Mouse (Mus musculus) cerebellum, postnatal 4 days (tissue): ENCODE data around the gene Mrpl58.
"Not testable (repeated sequence)": the region's sequence is repeated elsewhere in the genome, so short reads cannot be mapped to it uniquely, and the experiment has no call there.

Experiments used
- DNase-seq, 2 experiments: peaks; one replicate each; pipeline ENCODE4 v3.0.0; 2022; ENCODE audit warnings: low spot score in 2 of 2, mixed read lengths in 1 of 2

Mrpl58 gene

DNA sequence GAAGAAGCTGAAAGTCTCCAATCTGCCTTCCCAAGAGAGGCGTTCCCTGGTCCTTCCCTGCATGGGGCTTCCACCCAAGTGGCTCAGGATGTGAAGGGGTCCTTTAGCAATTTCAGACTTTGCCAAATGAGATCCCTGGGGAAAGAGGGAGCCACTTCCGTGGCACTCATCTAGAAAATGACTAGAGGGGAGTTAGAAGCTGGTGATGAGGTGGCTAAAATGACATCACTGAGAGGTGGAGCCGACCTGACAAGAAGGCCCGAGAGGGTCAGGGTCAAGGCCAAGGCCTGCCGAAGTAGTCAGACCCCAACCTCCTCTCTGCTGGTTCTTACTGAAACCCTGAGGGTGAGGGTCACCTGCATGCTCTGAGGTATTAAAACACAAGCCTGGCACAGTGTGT, 20.7 kb upstream of the Mrpl58 start:
- DNase-seq: no peak

DNA sequence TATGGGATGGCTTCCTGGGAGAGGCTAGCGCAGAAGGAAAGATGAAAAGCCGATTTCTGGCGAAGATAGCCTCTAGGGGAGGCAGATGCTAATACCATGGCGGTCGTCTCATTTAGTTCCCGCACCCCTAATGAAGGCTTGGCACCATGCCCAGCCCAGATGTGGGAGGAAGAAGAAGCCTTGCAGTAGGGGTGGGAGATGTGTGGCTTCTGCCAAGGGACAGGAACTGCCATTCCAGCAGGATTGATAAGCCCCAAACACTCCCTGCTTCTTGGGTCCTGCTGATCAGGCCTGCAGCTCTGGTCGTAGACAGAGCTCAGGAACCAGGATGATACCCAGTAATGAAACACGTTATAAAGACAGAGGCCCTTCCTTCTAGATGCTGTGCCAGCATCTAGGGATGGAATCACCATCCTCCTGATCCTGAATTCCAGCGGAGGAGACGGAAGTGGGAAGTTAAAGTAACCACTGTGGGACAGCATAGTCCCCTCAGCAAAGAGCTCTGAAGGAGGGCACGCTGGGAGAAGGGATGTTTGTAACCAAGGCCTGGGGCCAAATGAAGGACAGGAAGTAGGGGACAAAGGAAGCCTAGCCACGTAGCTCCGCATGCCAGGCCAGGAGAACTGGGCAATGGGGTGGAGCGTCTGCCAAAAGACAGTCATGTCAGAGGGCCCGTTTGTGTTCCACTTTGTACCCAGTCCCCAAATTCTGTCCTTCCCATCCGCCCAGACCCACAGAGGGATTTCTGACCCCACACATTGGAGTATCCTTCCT, 19.7 kb upstream of the Mrpl58 start:
- DNase-seq: peak in 1 of 2 experiments; percentile 42

DNA sequence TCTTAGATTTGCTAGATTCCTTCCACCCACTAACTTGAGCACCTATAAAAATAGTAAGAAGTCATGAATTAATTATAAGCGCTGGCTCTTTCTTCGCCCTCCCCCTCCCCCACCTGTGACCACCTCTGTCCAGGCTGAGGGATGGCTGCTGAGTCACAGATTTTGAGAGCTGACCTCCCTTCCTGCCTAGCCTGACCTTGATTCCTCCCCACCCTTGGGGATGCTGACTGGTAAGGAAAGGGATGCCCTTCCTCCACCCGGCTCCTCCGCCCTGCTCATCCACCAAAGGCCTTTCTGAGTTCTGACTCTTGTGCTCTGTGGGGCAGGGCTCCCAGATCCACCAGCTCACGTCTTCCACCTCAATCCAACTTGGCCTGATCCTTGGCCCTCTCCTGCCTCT, 19.0 kb upstream of the Mrpl58 start:
- DNase-seq: no peak

DNA sequence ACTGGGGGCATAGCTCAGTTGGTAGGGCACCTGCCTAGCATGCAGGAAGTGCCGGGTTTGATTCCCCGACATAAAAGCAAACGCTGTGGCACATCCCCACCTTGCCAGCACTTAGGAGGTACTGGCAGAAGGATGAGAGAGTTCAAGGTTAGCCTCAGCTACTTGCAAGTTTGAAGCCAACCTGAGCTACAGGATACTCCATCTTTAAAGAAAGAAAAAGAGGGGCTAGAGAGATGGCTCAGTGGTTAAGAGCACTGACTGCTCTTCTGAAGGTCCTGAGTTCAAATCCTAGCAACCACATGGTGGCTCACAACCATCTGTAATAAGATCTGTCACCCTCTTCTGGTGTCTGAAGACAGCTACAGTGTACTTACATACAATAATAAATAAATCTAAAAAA, 16.7 kb upstream of the Mrpl58 start:
- DNase-seq: not testable (repeated sequence)

DNA sequence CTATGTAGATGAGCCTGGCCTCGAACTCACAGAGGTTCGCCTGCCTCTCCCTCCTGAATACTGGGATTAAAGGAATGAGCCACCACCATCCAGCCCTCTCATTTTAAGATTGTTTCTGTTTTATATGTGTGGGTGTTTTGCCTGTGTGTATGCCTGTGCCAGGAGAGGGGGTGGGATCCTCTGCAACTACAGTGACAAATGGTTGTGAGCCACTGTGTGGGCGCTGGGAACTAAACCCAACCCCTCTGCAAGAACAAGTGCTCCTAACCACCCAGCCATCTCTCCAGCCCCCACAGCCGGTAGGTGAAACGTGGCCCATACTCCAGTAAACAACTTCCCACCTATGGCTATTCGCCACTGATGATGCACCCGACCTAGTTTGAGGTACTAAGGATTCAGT, 12.2 kb upstream of the Mrpl58 start:
- no peak for DNase-seq

DNA sequence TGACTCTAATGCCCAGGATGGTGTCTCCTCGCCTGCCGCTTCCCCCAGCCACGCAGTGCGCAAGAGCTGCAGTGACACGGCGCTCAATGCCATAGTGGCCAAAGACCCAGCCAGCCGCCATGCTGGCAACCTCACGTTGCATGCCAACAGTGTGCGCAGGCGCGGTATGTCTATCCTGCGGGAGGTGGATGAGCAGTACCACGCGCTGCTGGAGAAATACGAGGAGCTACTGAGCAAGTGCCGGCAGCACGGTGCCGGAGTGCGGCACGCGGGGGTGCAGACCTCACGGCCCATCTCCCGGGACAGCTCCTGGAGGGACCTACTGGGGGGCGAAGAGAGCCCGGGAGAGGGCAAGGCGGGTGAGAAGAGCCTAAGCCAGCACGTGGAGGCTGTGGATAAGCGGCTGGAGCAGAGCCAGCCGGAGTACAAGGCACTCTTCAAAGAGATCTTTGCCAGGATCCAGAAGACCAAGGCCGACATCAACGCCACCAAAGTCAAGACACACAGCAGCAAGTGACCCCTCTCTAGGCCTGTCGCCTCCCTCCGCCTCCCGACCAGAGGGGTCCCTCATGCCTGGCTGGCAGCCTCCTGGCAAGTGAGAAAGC, 9.7 kb upstream of the Mrpl58 start:
- no peak for DNase-seq

DNA sequence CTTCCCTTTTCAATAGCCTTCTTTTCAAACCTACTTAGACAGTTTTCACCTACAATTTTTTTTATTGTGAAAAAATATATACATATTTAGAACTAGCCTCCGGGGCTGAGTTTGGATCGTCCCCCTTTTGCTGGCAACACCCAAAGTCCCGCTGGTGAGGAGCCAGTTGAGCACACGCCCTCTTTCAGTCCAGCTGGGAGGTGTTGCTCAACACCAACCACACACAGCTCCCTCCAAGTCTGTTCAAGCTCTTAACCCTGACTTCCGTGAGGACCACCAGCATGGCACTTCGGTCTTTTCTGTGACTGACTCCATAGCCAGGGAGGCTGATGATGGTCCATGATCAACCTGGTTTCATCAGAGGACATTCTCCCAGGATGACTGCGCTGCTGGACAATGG, 5.5 kb upstream of the Mrpl58 start:
- no peak for DNase-seq

DNA sequence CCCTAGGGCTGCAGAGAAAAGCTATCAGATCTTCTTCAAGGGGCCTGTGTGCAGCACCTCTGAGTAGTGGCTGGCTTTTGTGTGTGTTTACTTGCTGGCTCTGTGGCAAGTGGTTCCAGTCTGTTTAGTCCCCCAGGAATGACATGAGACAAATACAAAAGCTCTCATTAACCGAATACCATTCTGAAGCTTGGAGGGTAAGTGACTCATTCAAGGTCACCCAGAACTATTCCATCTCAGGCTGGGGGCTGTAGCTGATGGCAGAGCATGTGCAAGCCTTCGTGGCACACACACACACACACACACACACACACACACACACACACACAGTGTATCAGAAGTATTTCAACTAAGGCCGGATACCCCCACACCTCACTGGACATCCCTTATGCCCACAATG, 3.4 kb upstream of the Mrpl58 start:
- DNase-seq: no peak

DNA sequence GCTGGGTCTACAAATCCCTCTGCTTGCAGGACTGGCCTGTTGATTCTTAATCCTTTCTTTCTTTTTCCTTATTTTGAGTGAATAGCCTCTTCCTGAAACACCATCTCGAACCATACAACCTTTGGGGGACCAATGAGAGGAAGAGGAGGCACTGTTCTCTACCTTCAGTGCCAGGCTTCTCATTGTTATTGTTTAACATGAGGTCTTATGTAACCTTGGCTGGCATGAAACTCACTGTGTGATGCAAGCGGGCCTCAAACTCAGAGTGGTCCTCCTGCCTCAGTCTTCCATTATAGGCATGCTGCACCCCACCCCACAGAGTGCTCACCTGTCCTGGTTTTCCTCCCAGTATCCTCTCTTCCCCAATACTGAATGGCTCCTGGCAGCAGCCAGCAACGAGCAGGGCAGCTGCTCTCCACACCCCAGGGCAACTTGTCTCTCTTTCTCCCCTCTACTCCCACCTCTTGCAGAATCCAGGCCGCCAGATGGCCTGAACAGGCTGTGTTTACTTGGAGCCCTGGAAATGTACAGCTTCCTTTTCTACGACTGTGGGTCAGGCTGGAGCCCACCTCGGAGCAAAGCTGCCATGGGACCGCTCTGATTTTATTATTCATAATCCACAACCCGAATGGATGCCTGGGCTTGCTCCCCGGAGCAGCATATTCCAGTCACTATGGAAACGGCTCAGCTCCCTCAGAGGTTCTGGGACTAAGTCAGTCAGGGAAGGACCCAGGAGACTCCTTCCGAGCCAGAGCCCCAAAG, 2.7 kb upstream of the Mrpl58 start:
- peak in 1 of 2 experiments; percentile 55 for DNase-seq

DNA sequence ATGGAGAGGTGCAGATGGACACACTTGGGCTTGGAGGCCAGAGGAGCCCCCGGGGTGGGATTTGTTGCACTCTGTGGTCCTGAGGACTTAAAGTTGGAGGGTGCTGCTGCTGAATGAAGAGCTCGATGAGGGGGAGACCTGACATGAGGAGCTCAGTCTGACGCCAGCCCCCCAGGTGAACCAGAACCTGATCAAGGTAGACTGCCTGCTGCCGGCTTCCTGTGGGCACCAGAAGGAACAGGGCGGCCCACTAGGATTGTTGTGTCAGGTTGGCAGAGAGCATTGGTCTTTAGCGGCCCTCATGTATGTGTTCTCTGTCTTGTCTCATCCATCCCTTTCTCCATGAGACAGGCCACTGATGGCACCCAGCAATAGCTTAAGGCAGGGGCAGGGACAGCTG, 2.2 kb downstream of the Mrpl58 start:
- no peak for DNase-seq

DNA sequence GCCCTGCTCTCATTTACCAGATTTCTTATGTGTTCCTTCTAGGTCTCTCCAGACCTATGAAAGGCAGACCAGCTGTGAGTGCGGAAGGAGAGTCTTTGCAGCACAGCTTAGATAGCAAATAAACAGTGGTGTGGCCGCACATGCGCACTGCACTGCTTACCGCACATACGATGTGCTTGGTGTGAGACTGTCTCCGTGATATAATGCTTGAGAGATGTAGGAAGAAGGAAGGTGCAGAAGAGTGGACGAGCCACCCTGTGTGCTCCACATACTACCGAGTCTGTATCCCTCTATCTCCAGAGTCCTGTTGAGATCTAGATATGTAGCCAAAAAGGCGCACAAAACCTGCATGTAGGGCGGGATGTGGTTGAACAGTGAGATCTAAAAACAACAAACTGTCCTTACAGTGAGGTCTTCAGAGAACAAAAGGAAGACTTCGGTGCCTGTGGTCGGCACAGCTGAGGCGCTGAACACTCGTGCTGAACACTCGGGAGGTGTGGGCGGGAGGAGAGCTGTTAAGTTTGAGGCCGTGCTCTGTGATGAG, 3.4 kb downstream of the Mrpl58 start:
- no peak for DNase-seq

DNA sequence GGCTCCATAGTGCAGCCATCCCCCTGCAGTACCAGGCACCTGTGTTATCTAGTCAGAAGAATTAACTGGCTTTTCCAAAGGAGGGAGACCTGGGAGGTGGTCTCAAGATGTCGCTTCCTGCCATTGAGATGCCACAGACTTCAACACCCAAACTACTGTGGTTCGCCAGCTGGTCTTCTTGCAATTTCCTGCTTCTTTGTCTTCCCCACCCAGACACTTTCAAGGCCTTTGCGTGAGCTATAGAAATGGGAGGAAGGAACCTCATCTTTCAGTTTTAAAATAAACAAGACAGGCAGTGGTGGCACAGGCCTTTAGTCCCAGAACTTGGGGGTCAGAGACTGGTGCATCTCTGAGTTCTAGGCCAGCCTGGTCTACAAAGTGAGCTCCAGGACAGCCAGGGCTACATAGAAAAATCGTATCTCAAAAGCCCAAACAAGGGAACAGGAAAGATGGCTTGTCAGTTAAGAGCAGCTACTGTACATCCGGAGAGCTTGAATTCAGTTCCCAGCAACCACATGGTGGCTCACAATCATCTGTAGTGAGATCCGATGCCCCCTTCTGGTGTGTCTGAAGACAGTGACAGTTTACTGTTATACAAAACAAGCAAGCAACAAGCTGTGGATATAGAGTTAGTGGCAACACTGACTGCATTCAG, 4.8 kb downstream of the Mrpl58 start:
- no peak for DNase-seq

DNA sequence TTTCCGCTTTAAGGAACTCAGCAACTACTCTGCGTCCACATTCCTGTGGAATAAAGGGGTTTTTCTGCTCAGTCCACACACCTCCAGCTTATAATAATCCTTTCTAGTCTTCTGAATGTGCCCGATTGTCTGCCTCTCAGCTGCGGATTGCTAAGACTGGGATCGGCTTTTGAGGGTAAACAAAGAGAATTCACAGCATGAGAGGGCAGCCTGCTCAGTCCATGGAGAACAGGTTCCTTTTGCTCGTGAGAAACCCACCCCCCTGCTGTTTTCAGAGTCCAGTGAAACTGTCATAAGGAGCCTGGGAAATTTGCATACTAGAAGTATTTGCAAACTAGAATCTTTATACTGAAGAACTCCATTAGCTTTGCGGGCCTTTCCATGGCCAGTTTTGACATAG, 6.0 kb downstream of the Mrpl58 start:
- DNase-seq: no peak

DNA sequence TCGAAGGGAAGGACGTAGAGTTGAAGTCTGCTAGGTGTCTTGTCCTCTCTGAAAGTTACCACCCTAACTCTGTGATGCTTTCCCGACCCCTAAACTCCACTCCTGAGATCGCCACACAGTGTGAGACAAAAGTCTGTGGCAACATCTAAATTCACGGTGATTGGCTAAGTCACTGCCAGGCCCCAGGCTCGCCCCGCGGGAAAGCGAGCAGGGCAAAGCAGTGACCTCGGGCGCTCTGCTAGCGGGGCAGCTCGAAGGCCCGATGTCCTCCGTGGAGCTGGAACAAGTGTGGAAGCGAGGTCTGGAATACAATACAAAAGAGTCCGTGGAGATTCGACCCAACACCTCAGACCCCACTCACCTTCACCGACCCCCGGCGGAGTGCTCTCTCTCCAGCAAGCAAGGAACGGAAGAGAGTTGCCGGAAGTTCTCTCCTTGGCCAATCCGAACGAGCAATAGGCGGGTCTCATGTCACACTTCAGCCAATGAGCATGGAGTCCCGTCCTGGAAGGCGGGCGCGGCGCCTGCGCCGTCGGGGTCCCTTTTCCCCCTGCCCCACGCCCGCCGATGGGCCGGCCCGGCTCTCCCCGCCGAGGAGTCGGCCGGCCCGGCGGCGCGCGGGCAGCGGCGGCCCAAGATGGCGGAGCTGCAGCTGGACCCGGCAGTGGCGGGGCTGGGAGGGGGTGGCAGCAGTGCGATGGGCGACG, 16.1 kb downstream of the Mrpl58 start, which contains the start of the genes Atp5h and Kctd2:
Gene Atp5h, minus strand, starts transcription at position 432 of the 707 bp plus-strand sequence.
Gene Kctd2, plus strand, starts transcription at position 598 of the 707 bp plus-strand sequence.
- peak; percentile 86 to 95 for DNase-seq

DNA sequence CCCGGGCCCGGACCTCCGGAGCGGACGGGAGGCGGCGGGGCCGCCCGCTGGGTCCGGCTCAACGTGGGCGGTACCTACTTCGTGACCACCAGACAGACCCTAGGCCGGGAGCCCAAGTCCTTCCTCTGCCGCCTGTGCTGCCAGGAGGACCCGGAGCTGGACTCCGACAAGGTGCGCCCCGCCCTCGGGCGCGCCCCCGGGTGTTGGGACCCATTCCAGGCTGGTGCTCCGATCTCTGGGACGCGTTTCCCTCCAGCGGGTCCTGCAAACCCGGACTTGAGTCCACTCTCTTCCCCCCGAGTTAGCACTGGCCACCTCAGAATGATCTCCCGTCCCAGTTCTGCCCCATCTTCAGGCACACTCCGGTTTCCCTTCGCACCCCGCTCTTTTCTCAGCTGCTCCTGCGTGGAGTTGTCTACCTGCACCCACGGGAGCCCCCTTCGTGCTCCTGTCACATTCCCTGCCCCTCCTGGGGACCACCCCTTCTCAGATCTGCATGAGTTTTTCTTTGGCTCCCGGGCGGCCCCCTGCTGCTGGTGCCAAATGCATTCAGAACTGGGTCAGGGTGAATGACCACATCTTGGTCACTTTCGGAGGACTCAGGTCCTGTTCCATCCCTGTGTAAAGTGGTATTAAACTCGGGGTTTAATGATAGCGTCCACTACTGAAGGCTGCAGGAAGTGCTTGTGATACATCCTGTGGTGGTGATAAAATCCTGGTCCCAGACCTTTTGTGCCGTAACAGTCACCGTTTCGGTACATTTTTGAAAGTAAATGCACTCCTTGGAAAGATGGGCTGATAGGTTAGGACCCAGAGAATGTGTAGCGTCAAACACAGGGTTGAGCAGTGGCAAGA, 17.0 kb downstream of the Mrpl58 start:
- DNase-seq: peak in 1 of 2 experiments; percentile 69

DNA sequence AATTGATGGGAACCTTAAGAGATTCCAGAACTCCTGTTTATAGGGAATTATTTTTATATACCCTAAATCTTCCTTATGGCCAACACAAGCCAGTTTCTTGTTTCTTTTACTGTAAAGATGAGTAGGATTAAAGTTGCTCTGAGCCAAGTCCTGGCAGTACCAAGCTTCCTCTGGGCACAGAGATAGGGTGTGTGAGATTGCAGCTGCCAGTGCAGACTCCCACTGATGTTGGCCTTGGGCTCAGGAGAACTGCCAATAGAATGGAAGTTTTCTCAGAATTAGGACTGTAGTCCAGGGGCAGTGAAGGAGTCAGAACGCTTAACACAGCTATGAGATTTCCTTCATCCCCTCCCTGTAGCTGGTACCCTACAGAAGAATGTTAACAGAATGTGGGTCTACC, 17.8 kb downstream of the Mrpl58 start:
- DNase-seq: no peak

DNA sequence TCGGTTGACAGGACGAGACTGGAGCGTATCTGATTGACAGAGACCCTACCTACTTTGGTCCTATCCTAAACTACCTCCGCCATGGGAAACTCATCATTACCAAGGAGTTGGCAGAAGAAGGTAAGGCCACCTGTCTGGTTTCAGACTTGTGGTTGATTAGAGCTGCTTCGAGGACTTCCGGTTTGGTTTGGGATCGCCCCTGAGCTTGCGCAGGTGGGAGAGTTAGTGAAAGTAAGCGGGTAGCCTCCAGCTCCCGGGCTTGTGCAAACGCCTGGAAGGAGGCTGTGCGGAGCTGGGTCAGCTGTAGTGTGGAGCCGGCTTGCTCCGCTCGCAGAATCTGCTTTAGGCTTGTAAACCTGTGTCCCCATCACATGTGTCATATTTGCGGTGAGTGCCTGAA, 18.4 kb downstream of the Mrpl58 start:
- DNase-seq: no peak

DNA sequence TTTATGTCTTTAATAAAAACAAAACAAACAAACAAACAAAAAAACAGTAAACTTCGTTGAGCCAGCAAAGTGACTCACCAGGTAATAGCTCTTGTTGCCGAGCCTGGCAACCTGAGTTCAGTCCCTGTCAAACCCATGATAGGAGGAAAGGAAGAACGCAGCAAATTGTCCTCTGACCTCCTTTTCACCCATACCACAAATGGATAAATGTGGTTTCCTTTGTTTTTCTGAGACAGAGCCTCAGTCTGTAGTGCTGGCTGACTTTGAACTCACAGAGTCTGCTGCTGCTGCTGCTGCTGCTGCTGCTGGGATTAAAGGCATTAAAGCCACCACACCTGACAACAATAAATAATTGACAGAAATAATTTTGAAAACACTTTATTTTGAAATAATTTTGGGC, 19.5 kb downstream of the Mrpl58 start:
- DNase-seq: no peak

DNA sequence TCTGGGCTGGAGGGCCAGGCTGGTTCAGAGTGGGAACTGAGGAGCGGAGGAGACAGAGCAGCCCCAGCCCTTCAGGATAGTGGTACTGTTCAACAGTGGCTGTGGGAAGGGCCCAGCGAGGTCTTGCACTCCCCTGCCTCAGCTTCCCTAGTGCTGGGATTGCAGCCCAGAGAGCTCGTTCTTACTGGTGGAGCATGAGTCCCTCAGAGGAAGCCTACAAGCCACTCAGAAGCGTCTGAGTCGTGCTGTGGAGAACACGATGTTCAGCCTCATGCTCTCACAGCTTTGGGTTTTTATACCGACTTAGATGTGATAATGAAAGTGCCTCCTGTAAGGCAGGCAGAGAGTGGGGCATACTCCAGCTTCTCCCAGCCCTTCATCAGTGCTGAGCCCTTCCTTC, 21.1 kb downstream of the Mrpl58 start:
- DNase-seq: no peak

DNA sequence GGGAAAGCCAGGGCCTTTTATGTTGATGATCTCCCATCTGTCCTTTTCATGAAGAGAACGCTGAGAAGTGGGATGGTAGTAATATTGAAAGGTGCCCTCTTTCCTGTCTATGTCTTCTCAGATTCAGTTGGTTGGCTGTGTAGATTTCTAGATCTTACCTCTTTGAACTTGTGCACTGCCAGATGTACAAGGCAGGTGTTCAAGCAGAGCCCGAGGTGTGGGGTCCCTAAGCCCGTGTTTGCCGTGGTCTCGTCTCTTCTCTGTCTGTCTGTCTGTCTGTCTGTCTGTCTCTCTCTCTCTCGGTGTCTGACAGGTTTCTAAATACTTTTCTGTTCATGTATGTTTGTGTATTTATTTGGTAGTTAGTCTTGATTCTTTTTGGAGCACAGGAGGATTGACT, 22.1 kb downstream of the Mrpl58 start:
- no peak for DNase-seq
